Mouse (Mus musculus) CD4-positive, CD25-positive, alpha-beta regulatory T cell, adult 2 months (primary cell): ENCODE measurements at regions not wholly inside any gene's neighbourhood (a gene's known extent, or its start where the extent isn't known, plus 50 kb on each side); places are given as distances from the start of the nearest gene placed in this dataset.

Experiments used
- DNase-seq: peaks from one replicate; pipeline ENCODE4 v3.0.0-alpha.2; 2012; ENCODE audit warnings: low read depth, low spot score

DNA sequence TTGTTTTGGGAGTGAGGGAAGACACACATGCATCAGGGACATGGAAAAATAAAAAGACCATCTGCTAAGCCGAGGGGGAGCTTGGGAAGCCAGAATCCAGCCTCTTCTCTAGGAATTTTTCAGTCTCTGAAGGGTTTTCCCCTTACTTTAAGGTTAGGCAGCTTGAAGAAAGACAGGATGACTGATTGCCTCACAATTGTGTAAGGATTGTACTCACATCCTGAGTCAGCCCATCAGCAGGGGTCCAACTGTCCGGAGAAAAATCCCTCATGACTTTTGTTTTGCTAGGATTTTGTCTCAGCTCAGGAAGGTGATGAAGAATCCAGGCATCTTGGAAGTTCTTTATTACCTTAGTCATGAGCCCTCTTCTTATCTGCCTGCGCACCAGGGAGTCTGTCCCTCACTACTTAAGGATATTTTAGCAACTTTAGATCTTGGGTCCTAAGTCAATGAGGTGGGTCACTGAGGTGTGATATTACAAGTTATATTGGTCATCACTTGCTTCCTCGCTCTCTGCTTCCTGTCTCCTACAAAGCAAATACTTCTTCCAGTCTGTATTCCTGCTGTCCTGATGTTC is 65.8 kb upstream of the Bmp2k start:
- DNase-seq: no peak

DNA sequence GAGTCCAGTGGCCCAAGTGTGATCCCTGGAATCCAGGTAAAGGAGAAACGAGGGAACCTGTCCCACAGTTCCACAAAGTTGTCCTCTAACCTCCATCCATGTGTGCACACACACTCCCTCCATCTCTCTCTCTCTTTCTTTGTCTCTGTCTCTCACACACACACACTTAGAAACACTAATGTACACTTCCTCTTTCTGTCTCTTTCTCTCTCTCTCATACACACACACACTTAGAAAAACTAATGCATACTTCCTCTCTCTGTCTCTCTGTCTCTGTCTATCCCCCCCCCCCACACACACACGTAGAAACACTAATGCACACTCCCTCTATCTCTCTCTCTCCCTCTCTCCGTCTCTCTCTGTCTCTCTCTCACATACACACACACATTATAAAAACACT is 61.2 kb upstream of the Bmp2k start:
- no peak for DNase-seq

DNA sequence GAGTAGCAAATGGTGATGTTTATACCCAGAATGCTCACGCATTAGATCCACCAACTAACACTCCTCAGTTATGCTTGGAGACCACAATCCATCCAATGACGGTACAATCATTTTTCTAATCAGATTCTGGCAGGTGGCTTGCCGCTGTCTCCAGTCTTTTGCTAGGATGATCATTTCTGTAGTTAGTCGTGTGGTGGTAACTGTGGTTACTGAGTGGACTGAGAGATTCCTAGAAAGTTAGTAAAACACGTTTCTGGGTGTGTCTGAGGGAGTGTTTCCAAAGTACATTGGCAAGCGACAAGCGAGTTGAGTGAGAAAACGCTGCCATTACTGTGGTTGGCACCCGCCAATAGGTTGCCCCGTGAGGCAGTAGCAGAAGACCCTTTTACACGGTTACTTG is 58.8 kb upstream of the Bmp2k start:
- no peak for DNase-seq

DNA sequence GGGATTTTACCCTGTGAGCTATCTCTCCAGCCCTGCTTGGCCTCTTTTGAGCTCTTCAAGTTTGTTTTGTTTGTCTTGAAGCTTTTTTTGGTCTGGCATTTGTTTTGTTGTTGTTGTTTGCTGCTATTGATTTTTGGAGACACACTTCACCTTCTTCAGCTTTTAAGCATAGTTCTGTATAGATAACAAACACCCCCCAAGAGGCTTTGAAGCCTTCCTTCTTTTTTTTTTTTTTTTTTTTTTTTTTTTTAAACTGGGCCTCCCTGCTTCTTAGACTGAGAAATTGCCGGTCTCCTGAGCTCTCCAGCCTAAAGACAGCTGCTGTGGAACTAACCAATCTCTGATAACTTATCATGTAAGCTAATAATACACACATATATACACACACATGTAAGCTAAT is 58.2 kb upstream of the Bmp2k start:
- DNase-seq: no peak

DNA sequence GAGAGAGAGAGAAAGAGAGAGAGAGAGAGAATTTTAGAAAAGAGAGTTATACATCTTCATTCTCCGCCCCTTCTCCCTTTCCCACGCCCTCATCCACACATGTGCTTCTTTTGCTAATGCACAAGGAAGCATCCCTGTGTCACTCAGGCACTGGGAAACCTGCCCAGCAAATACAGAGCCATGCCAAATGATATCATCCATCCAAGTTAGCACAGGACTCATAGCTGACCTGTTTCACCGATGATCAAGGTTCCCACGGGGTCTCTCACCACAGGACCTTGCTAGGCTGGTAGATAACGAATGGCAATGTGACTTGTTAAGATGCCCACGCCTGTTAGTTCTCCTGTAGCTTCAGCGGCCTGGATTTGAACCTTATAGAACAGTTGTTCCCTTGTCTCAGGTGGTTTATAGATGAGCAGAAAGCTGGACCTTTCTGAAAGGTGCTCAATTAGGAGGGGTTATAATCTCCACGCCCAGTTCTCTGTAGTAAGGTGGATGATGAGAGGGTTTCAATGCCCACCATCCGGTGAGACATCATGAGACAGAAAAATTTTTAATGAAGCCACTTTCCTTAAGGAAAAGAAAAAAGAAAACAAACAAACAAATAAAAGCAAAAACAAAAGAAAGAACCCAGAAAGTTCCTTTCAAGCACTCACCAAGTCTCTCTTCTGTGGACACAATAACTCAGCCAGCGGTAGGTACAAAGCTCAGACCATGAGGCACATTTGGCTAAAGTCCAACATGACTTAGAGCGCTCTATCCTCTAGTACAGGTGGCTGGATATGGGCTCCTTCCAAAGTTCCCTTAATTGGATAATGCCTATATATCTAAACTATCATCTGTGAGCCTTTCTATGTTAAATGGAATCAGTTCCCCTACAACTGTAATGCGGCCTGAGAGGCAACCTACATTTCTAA is 57.1 kb upstream of the Bmp2k start:
- no peak for DNase-seq

DNA sequence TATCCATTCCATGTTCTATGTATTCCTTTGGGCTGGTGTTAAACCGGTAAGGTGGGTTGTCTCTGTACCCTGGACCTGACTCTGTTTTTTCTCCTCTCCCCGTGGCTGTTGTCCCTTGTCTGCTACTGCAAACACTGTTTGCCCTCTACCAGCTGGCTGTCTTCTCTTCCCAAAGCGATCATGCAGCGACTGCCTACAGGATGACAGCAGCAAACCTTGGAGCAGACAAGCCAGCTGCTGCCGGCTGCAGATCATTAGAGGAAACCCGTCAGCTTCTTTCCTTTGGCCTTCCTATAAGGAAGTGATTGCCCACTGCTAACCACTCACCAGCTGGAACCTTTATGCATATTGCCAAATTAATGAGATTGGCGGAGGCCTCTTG is 56.4 kb upstream of the Bmp2k start:
- DNase-seq: no peak

DNA sequence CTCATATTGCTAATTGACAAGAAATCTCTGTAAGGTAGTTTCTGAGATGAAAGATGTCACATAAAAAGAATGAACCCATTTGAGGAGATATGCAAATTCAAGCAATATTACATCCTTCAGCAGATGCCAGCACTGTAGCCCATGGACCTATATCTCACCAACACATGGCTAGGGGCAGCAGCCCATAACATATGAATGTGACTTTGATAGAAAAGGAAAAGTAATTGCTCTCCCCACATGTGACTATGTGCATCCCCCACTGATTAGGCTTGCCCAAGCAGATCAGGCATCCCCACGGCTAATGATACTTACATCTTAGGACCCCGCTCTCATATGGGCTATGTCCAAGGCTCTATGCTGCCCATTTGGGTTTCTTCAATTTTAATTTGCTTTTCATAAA is 56.0 kb upstream of the Bmp2k start:
- DNase-seq: no peak
